Mouse (Mus musculus): ENCODE results near the gene Fgfr2.

DNA sequence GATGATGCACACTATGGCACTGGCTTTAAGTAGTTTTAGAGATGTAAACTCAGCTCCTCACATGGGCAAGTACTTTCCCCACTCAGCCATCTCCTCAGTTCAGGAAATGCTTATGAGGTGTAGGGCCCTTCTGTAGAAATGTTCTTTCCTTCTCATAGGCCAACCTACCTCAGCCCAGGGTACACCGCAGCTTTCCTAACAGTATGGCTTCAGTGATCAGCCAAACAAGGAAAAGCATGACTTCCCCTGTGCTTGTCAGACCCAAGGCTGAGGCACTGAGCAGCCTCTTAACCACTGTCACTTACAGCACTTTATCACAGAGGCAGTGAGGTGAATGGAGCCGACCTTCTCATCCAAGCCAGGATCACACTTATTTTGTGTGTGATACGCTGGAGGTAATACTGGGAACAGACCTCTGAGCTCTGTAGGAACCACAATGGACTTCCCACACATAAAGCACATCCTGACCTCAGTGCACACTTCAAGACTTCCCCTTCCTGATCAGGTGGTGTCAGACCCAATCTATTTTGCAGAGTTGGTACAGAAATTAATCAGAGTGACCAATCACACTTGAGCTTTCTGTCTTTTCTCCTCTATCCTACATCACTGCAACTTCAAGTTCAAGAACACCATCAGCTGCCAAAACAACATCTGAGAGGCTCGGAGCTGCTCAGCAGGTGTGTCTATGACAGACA lies 335.5 kb downstream of the Fgfr2 start:
- TF ChIP-seq CTCF (IDR thresholded peaks at IDR 0.05; ENCODE audit: borderline replicate concordance, insufficient read depth, low read length) (no peak), POLR2A (IDR thresholded peaks at IDR 0.05; ENCODE audit: low read depth, low read length) (no peak)
